Mouse (Mus musculus) pancreas, adult 10 weeks (tissue): Measurements from ENCODE around the gene Def6. TPM values are rescaled to one million over a fixed set of nuclear protein-coding genes. Genes with fewer than 3 reads are reported as not detected.

Source experiments
- polyA plus RNA-seq: library from polyadenylated mRNA; stranded (reverse); fragments of 350-450 nt; fragmentation: Illumina TruSeq; extraction: RNeasy Lipid Tissue Mini Kit (QIAGEN cat#74804); gene quantifications from one replicate; pipeline ENCODE4 v1.2.3, GENCODE M21; 2015; ENCODE audit warnings: low read depth, low replicate concordance; ENCODE audit not compliant: insufficient read depth

Def6 gene
- polyA plus RNA-seq: 3.4 TPM

GRCm38 (mm10) chr17:28207591-28208313 is at the start of gene Def6:
Gene Def6, plus strand, starts transcription at chr17:28207778.

GRCm38 (mm10) chr17:28176775-28177539 is 30.6 kb upstream of the Def6 start, which contains the start of gene Zfp523:
Gene Zfp523, plus strand, starts transcription at chr17:28177129.

GRCm38 (mm10) chr17:28232475-28233060 is 25.0 kb downstream of the Def6 start, which contains the start of gene Ppard:
Gene Ppard, plus strand, starts transcription at chr17:28232700.

Other genes starting within 250 kb of the Def6 start
- not detected for gene Tcp11, start 127.1 kb upstream of the Def6 start, polyA plus RNA-seq
- gene Scube3, start 65.6 kb upstream of the Def6 start, polyA plus RNA-seq: 1.0 TPM
- 12.2 TPM for gene Zfp523, start 30.6 kb upstream of the Def6 start, polyA plus RNA-seq
- gene Ppard, start 24.9 kb downstream of the Def6 start, polyA plus RNA-seq: 14.6 TPM
- gene Fance, start 105.7 kb downstream of the Def6 start, polyA plus RNA-seq: 12.6 TPM
- gene Rpl10a, start 120.7 kb downstream of the Def6 start, polyA plus RNA-seq: 539 TPM
- gene Tead3, start 143.0 kb downstream of the Def6 start, polyA plus RNA-seq: 5.6 TPM
- not detected for gene Tulp1, start 157.4 kb downstream of the Def6 start, polyA plus RNA-seq